In genomic region chr11:9118050-9118420, GRCm38 (mm10) we compare ENCODE assay signal across 7 mouse cellular contexts. TPM values are rescaled to one million over a fixed set of nuclear protein-coding genes. Genes with fewer than 3 reads are reported as not detected.
A peak's percentile ranks its signal among the peaks of the same experiment; 100 is the strongest.
DNase-seq lines count a peak whose midpoint lies in the region; ATAC-seq and TF ChIP-seq lines count a peak whose summit lies in the region.

Gene Upp1, plus strand, starts transcription at chr11:9118103.

- H3K9me3 ChIP-seq in lung, embryonic 15.5 days, result no peaks in the 10 kb centered on the region
- no peaks in the 10 kb centered on the region for H3K9me3 ChIP-seq in forebrain, embryonic 14.5 days (replicated peaks; ENCODE audit: control insufficient read depth, low read length)
- H3K9me3 ChIP-seq in limb, embryonic 14.5 days (ENCODE audit: control insufficient read depth, low read length), result no peaks in the 10 kb centered on the region
- no peaks in the 10 kb centered on the region for H3K9me3 ChIP-seq in stomach, embryonic 16.5 days (replicated peaks; ENCODE audit: control insufficient read depth, low read length)

- no peak for DNase-seq in lung, postnatal 36 days
- no peak for DNase-seq in forebrain, embryonic 14.5 days (ENCODE audit: low spot score)
- no peak for DNase-seq in limb, embryonic 14.5 days (ENCODE audit: low spot score)
- no peak for DNase-seq in adrenal gland, postnatal 14 days
- DNase-seq in frontal cortex, adult 2 months (ENCODE audit: extremely low spot score in 1 of 2, low spot score in 1 of 2), result no peak

- WGBS in lung, embryonic 15.5 days, result 1% methylated on average over 7 of the region's 7 CpGs
- 1% methylated on average over 7 of the region's 7 CpGs for WGBS in forebrain, embryonic 14.5 days
- WGBS in limb, embryonic 14.5 days, result 1% methylated on average over 7 of the region's 7 CpGs
- WGBS in stomach, embryonic 16.5 days, result under 1% methylated on average over 7 of the region's 7 CpGs

- peak within 1 kb of the TSS; percentile 91 for H3K4me2 ChIP-seq in lung, embryonic 15.5 days
- H3K4me2 ChIP-seq in forebrain, embryonic 14.5 days (ENCODE audit: low read length), result peak within 1 kb of the TSS; percentile 90
- peak within 1 kb of the TSS; percentile 61 for H3K4me2 ChIP-seq in limb, embryonic 14.5 days (replicated peaks; ENCODE audit: low read depth, low read length, severe bottlenecking)
- H3K4me2 ChIP-seq in stomach, embryonic 16.5 days (ENCODE audit: low read depth, low read length), result peak within 1 kb of the TSS; percentile 69

- peak within 1 kb of the TSS; percentile 40 for H3K9ac ChIP-seq in lung, embryonic 15.5 days
- peak within 1 kb of the TSS; percentile 40 for H3K9ac ChIP-seq in forebrain, embryonic 14.5 days (ENCODE audit: low read length)
- peak within 1 kb of the TSS; percentile 36; the same call in 1 of the 2 replicates for H3K9ac ChIP-seq in limb, embryonic 14.5 days (ENCODE audit: low read depth, low read length, severe bottlenecking)
- peak within 1 kb of the TSS; percentile 30 for H3K9ac ChIP-seq in stomach, embryonic 16.5 days (ENCODE audit: low read length)

- ATAC-seq in lung, embryonic 15.5 days (ENCODE audit: borderline replicate concordance, extremely low read depth, low FRiP score, low TSS enrichment), result no peak
- ATAC-seq in forebrain, embryonic 14.5 days, result peak; percentile 21
- ATAC-seq in limb, embryonic 14.5 days (ENCODE audit: low FRiP score, low read depth), result no peak
- no peak; the same call in 1 of the 2 replicates for ATAC-seq in stomach, embryonic 16.5 days (ENCODE audit: insufficient read depth, low FRiP score)

- no peaks in the 10 kb centered on the region for H3K36me3 ChIP-seq in lung, embryonic 15.5 days
- H3K36me3 ChIP-seq in forebrain, embryonic 14.5 days (ENCODE audit: control insufficient read depth, insufficient read depth, low read length), result no peaks in the 10 kb centered on the region
- H3K36me3 ChIP-seq in limb, embryonic 14.5 days (ENCODE audit: control insufficient read depth, insufficient read depth, low read length), result no peaks in the 10 kb centered on the region
- H3K36me3 ChIP-seq in stomach, embryonic 16.5 days (ENCODE audit: control insufficient read depth, insufficient read depth, low read length), result no peaks in the 10 kb centered on the region

- peak within 1 kb of the TSS; percentile 46 for H3K4me3 ChIP-seq in lung, embryonic 15.5 days
- H3K4me3 ChIP-seq in forebrain, embryonic 14.5 days (ENCODE audit: low read depth, low read length), result peak within 1 kb of the TSS; percentile 36
- peak within 1 kb of the TSS; percentile 33 for H3K4me3 ChIP-seq in limb, embryonic 14.5 days (replicated peaks; ENCODE audit: low read length)
- peak within 1 kb of the TSS; percentile 50 for H3K4me3 ChIP-seq in stomach, embryonic 16.5 days (replicated peaks; ENCODE audit: low read length)

- H3K4me1 ChIP-seq in lung, embryonic 15.5 days, result peaks cover 28% of the 10 kb centered on the region
- peaks cover 19% of the 10 kb centered on the region for H3K4me1 ChIP-seq in forebrain, embryonic 14.5 days (ENCODE audit: control insufficient read depth, insufficient read depth, low read length)
- H3K4me1 ChIP-seq in limb, embryonic 14.5 days (ENCODE audit: control insufficient read depth, insufficient read depth, low read length), result peaks cover 19% of the 10 kb centered on the region; the same call in 1 of the 2 replicates
- H3K4me1 ChIP-seq in stomach, embryonic 16.5 days (ENCODE audit: control insufficient read depth, insufficient read depth, low read length), result peaks cover 20% of the 10 kb centered on the region

- peak within 1 kb of the TSS; percentile 38 for H3K27ac ChIP-seq in lung, embryonic 15.5 days
- H3K27ac ChIP-seq in forebrain, embryonic 14.5 days (ENCODE audit: low read depth, low read length), result no peak within 1 kb of the TSS
- no peak within 1 kb of the TSS for H3K27ac ChIP-seq in limb, embryonic 14.5 days (replicated peaks; ENCODE audit: low read depth, low read length)
- peak within 1 kb of the TSS; percentile 40; the same call in 1 of the 2 replicates for H3K27ac ChIP-seq in stomach, embryonic 16.5 days (ENCODE audit: low read length)

- H3K27me3 ChIP-seq in lung, embryonic 15.5 days, result peaks cover 63% of the 10 kb centered on the region
- H3K27me3 ChIP-seq in forebrain, embryonic 14.5 days (replicated peaks; ENCODE audit: control insufficient read depth, insufficient read depth, low read length), result peaks cover 22% of the 10 kb centered on the region
- peaks cover 53% of the 10 kb centered on the region for H3K27me3 ChIP-seq in limb, embryonic 14.5 days (ENCODE audit: control insufficient read depth, insufficient read depth, low read length)
- H3K27me3 ChIP-seq in stomach, embryonic 16.5 days (ENCODE audit: control insufficient read depth, insufficient read depth, low read length), result peaks cover 31% of the 10 kb centered on the region

- TF ChIP-seq POLR2A in limb, embryonic 14.5 days (IDR thresholded peaks at IDR 0.05; ENCODE audit: borderline replicate concordance, extremely low read depth, insufficient read depth, insufficient read length), result no peak

RNA-seq across cellular contexts. Expression of gene Upp1, which starts in this region (rescaled TPM):
- 13.7 and 14.1 TPM in 2 replicates for polyA plus RNA-seq in lung, embryonic 15.5 days (2015; fragmentation: Nextera tagmentation; extraction: Ambion mirVana)
- polyA plus RNA-seq in forebrain, embryonic 14.5 days (2014; fragmentation: Nextera tagmentation; extraction: Ambion mirVana), result 1.4 and 3.0 TPM in 2 replicates
- polyA plus RNA-seq in limb, embryonic 14.5 days (2012; rRNA removed), result 5.6 and 6.1 TPM in 2 replicates
- polyA plus RNA-seq in limb, embryonic 14.5 days (2014; fragmentation: Nextera tagmentation; extraction: Ambion mirVana), result 4.8 and 5.2 TPM in 2 replicates
- polyA plus RNA-seq in stomach, embryonic 16.5 days (2015; fragmentation: Nextera tagmentation; extraction: Ambion mirVana), result 14.1 and 17.3 TPM in 2 replicates
- 5.3 and 6.6 TPM in 2 replicates for total RNA-seq in adrenal gland, postnatal 14 days (2021)
- 5.9 and 8.4 TPM in 2 replicates for polyA plus RNA-seq in frontal cortex, adult 2 months (2012; rRNA removed)

Comparison
In these comparisons a context has a peak if more than half of its experiments do, and no peak if none do; other contexts are left out.
1. H3K27ac ChIP-seq: peak in lung, embryonic 15.5 days (single experiment) and stomach, embryonic 16.5 days (single experiment); none in forebrain, embryonic 14.5 days (single experiment) and limb, embryonic 14.5 days (single experiment).
2. Peak in every context shown above with its lines, with median percentiles within 50 percentile points of each other: H3K4me2 ChIP-seq, H3K4me3 ChIP-seq and H3K9ac ChIP-seq.